Mouse (Mus musculus) liver, adult 2 months (tissue): ENCODE measurements at regions not wholly inside any gene's neighbourhood (a gene's known extent, or its start where the extent isn't known, plus 50 kb on each side); places are given as distances from the start of the nearest gene placed in this dataset.

Experiments
- CTCF ChIP-seq: fragments of 200-500 bp; IDR thresholded peaks from 2 replicates; pipeline ENCODE4 v1.5.1; 2011; ENCODE audit warnings: low read depth, low read length, control low read depth
- POLR2A ChIP-seq: fragments of 200-500 bp; IDR thresholded peaks from 2 replicates; pipeline ENCODE4 v1.6.1; 2011; ENCODE audit warnings: low read length, control low read depth; ENCODE audit not compliant: insufficient read depth; ENCODE audit errors: extremely low read depth

DNA sequence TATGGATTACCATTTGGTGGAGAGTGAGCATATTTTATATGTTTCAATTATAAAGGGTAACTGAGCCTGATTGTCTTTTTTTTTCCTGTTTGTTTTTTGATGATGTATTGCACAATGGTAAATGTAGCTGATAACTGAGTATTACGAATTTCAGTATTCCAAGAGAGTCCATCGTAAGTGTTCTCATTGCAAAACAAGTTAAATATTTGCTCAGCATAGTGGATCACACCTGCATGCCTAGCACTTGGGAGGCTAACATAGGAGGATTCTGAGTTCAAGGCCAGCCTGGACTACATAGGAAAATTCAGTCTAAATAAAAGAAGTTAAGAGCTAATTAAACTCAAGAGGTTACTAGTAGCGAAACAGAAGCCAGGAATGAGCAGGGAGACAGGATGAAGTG is 223.8 kb upstream of the Fam98a start:
- no peak for TF ChIP-seq CTCF
- no peak for TF ChIP-seq POLR2A
